Mouse (Mus musculus) left cerebral cortex, adult 18-20 months (tissue): Measurements from ENCODE around the gene Gdf11. TPM values are rescaled to one million over a fixed set of nuclear protein-coding genes. Genes with fewer than 3 reads are reported as not detected.

Experiments used
- DNase-seq, 2 experiments: peaks; one replicate each; pipeline ENCODE4 v3.0.0; 2021 to 2022; ENCODE audit warnings: low spot score in 2 of 2, mixed read lengths in 1 of 2
- long read RNA-seq, 2 experiments: library from polyadenylated mRNA; stranded (forward); transcript quantifications; one replicate each; pipeline ENCODE4 v2.0.0; 2021
- total RNA-seq, 2 experiments: library from RNA; stranded (reverse); gene quantifications; 2 replicates each; pipeline ENCODE4 v1.2.3; 2021

Gene Gdf11
- total RNA-seq: 10 to 100 TPM; 12.5 to 15.2 TPM
- long read RNA-seq, experiment 1, full-length matches to known transcripts: 1 of 5 reads
- long read RNA-seq, experiment 1, partial matches to known transcripts: 0 of 5 reads
- long read RNA-seq, experiment 1, other reads (novel, unspliced or antisense): 4 of 5 reads
- long read RNA-seq, experiment 2, full-length matches to known transcripts: 2 of 5 reads
- long read RNA-seq, experiment 2, partial matches to known transcripts: 0 of 5 reads
- long read RNA-seq, experiment 2, other reads (novel, unspliced or antisense): 3 of 5 reads

GRCm38 (mm10) chr10:128891296-128892094, at the start of gene Gdf11:
Gene Gdf11, minus strand, starts transcription at chr10:128891718.
- DNase-seq: no peak

DNA sequence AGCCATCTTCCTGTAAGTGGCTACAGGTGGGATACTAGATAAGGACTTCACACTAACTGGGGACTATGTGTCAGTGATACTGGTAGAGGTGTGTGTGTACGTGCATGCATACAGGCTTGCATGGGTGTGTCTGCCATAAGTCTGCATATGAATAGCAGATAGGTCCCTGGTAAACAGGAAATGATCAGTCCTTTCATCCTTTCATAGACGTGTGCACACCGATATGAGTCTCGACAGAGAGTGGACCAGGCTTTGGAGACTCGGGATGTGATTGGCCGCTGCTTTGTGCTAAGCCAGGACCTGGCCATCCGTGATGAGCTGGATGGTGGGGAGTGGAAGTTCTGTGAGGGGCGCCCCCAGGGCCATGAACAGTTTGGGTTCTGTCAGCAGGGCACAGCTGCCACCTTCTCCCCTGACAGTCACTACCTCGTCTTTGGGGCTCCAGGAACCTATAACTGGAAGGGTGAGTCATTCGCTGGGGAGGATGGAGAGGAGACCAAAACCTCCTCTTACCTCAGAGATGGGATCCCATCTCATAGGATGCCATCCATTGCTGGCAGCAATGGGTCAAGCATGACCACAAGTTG, 49.0 kb upstream of the Gdf11 start:
- no peak for DNase-seq

- no peak for DNase-seq
Observed at GRCm38 (mm10) chr10:128938974-128939373, 47.5 kb upstream of the Gdf11 start.

DNA sequence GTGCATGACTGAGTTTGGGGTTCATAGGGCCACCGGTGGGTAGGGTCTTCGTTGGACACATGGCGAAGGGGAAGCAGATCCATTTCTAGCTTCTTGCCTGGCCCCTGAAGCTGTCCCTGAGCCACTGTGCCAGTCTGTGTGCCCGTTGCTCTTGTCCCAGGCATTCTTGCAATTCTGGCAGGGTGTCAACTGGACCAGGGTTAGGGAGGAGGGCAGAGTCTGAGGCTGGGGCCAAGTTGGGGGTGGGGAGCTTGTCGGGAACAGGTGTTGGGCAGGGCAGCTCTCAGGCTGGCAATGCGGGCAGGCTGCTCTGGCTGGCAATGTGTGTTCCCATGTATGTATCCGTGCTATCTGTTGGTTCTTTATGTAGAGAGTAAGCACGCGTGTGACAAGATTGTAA, 46.9 kb upstream of the Gdf11 start:
- DNase-seq: no peak

DNA sequence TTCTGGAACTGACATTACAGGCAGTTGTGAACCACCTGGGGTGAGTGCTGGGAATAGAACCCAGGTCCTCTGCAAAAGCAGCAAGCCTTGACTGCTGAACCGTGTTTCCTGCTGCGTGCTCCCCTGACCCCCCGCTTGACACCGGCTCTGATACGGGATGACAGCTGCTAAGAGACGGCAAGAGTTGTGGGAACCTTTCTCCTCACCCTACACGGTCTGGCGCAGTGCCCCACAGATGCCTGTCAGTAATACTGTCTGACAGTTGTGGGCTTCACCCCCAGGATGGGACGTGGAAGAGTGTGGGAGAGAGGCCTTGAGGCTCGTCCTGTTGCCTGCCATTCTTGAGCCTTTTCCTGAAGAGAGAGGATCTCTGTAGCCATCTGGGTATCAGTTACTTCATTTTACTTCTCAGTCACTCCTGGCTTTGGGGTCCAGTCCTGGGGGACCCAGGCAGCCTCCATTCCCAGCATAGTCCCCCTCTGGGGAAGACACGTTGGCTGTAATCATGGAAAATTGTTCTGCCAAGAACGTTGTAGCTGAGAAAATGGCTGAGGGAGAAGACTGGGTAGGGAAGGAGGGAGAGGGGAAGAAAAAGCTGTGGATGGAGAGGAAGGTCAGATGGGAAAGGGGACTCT, 46.4 kb upstream of the Gdf11 start:
- no peak for DNase-seq

GRCm38 (mm10) chr10:128935826-128936440, 44.4 kb upstream of the Gdf11 start:
- no peak for DNase-seq

- DNase-seq: no peak
Observed at GRCm38 (mm10) chr10:128934997-128935787, 43.7 kb upstream of the Gdf11 start.

DNA sequence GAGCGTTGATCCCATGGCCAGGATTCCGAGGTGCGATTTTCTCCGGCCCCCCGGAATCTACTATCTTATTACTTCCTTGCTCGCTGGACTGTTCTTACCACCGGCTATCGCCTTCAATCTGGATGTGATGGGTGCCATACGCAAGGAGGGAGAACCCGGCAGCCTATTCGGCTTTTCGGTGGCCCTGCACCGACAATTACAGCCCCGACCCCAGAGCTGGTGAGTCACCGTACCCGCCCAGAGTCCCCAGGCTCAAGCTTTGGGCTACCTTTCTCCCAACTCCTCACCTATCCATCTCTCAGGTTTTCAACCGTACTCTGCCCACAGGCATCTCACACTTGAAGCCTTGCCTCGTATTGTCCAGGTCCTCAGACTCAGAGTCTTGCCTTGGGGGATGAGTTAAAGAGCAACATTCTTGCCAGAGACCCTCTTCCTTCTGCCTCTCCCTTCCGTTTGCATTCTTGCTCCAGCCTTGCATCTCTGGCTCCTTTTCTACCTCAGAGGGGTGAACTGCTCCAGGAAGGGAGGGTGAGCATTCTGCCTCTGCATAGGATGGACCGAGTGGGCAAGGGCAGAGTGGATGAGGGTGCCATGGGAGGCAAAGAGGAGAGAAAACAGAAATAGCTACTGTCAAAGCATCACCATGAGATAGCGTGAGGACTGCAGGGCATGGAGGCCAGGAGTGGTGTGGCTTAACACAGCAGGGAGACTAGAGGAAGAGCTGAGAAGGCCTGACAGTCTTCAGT, 42.6 kb upstream of the Gdf11 start:
- no peak for DNase-seq

DNA sequence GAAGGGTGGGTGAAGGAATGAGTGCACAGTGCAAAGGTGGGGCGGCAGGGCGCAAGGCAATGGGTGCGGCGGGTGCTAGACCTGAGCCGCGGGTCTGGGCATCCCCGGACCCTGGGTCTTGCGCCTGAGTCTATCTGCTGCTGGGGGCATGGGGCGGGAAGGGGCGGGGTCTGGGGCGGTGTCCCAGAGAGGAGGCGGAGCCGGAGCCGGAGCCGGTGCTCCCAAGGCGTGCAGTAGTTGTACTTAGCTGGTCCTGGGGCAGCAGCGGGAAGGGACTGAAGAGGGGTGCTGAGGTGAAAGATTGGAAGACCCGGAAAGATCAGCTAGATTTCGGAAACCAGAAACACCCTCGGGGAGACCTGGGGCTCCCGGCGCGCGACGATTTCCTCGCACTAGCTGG, 42.1 kb upstream of the Gdf11 start, which contains the start of gene Itga7:
TSS of gene Itga7 (plus strand) at position 245 of the 400 bp plus-strand sequence.
- no peak for DNase-seq

DNA sequence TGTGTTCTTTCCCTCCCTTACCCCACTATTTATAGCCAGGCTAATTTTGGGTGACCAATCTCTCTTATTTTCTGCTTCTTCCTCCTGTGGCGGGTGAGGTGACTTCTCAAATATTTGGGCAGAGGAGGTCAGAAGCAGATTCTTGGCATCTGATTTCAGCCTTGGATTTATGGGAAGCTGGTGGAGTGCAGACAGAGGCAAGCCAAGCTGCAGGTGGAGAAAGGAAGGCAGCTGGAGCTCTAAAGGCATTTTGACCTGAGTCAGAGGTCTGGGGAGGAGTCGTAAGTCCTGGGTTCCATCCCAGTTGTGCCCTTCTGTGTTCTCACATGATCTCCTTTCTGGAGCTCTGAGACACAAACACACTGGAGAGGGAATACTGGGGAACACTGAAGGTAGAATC, 39.9 kb upstream of the Gdf11 start:
- DNase-seq: no peak

- no peak for DNase-seq
Observed at GRCm38 (mm10) chr10:128929638-128930378, 38.3 kb upstream of the Gdf11 start.

DNA sequence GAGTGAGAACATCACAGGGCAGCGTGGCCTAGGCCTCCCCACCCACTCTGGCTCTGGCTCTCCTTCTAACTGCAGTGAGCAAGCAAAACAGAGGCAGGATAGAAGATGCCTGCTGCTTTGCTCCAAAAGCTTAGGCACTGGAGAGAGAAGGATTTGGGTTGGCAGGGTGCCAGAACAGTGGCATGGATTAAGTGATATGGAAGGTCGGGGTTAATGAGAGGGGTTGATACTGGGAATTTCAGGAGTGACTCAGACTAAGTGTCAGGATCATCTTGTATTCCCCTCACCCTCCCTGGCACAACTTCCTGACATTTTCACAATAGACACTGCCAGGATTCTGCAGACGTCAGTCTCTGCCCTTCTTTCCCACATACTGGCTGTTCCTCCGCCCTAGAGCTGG, 36.8 kb upstream of the Gdf11 start:
- DNase-seq: no peak

- DNase-seq: no peak
Observed at GRCm38 (mm10) chr10:128923935-128924334, 32.4 kb upstream of the Gdf11 start, which contains the start of gene Bloc1s1. Gene Bloc1s1, minus strand, starts transcription at chr10:128924035.

DNA sequence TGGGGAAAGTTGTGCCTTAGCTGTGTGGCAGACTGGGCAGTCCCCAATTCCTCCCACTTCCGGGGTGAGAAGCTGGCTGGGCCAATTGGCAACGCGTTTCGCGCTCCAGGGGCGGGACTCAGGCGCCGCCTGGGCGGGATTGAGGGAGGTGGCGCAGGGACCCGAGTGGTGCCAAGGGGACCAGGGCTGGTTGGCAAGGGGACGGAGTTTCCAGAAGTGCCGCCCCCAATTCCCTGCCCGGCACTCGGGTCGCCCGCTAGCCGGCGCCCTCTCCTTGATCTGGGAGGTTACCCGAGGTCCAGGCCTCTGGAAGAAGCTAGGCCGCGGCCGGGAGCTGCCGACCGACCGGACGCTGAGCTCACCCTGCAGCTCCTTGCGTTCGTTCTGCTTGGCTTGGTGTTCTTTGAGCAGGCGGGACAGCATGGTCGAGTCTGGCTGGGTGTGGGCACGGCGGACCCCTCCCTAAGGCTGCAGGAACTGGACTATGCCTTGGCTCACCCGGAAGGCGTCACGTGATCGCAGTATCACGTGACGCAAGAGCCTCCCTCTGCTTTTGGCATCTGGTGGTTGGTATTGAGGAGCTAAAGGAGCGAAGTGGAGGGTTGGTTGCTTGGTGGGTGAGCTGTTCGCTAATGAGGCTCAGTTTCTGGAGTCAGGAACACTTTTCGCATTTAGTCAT, 31.6 kb upstream of the Gdf11 start:
- DNase-seq: peak; percentile 92 to 93

- no peak for DNase-seq
Observed at GRCm38 (mm10) chr10:128922822-128923012, 31.2 kb upstream of the Gdf11 start, which contains the start of gene Rdh5. Gene Rdh5, minus strand, starts transcription at chr10:128922888.

- no peak for DNase-seq
Observed at GRCm38 (mm10) chr10:128921883-128922821, 30.6 kb upstream of the Gdf11 start.

DNA sequence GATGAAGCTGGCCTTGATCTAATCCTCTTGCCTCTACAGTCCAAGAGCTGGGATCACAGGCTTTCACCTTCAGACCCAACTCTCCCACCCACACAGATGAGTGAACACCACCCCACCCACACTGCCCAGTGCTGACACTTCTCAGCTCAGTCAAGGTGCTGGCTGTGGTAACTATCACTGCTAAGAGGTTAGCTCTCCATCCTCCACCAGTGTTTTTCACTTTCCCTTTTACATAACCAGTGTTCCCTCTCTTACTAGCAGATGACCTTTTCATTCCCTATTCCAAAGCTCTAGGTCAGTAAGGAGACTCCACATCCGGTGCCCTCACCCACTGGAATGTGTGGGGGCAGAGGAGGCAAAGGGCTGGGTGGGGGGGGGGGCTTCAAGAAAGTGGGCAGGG, 29.7 kb upstream of the Gdf11 start:
- no peak for DNase-seq
